Mouse (Mus musculus): ENCODE measurements around the gene Abcb9. TPM values are rescaled to one million over a fixed set of nuclear protein-coding genes. Genes with fewer than 3 reads are reported as not detected.
"Not testable (repeated sequence)": the region's sequence is repeated elsewhere in the genome, so short reads cannot be mapped to it uniquely, and the experiment has no call there.

The Abcb9 gene
- polyA plus RNA-seq, 1 experiment from 2014 or later, result 10.9 TPM

- 37% methylated on average over 4 of the region's 4 CpGs for WGBS
- Histone ChIP-seq H3K27me3 (ENCODE audit: control insufficient read depth, insufficient read depth, low read length) (no peaks in the 10 kb centered on the region), H3K4me3 (replicated peaks; ENCODE audit: low read depth, low read length) (no peak overlapping the region), H3K9ac (replicated peaks; ENCODE audit: low read length) (no peak overlapping the region), H3K4me2 (ENCODE audit: low read length) (no peak overlapping the region), H3K27ac (replicated peaks; ENCODE audit: low read depth, low read length) (no peak overlapping the region), H3K9me3 (ENCODE audit: control insufficient read depth, low read length) (no peaks in the 10 kb centered on the region), H3K4me1 (ENCODE audit: control insufficient read depth, insufficient read depth, low read length) (no peaks in the 10 kb centered on the region), H3K36me3 (ENCODE audit: control insufficient read depth, insufficient read depth, low read length) (no peaks in the 10 kb centered on the region)
- DNase-seq (no peak), ATAC-seq (ENCODE audit: low FRiP score, low TSS enrichment) (no peak)
Measured at GRCm38 (mm10) chr5:124056956-124057355, 38.6 kb downstream of the Abcb9 start.

DNA sequence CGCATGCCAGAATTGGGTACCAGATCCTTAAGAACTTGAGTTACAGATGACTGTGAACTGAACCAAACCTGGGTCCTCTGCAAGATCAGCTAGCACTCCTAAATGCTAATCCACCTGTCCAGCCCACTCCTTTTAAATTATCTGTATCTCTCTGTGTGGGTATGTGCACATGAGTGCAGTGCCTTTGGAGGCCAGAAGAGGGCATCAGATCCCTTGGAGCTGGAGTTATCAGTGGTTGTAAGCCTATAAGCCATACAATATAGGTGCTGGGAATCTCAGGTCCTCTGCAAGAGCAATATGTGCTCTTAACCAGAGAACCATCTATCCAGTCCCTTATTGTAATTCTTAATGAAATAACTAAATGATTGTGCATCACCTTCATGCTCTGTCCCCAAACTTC lies 39.4 kb downstream of the Abcb9 start:
- no peak overlapping the region for H3K9ac ChIP-seq (replicated peaks; ENCODE audit: low read length)
- WGBS, result 96% methylated on average over 1 of the region's 1 CpGs
- no peaks in the 10 kb centered on the region for H3K27me3 ChIP-seq (ENCODE audit: control insufficient read depth, insufficient read depth, low read length)
- H3K36me3 ChIP-seq (ENCODE audit: control insufficient read depth, insufficient read depth, low read length), result no peaks in the 10 kb centered on the region
- no peaks in the 10 kb centered on the region for H3K4me1 ChIP-seq (ENCODE audit: control insufficient read depth, insufficient read depth, low read length)
- H3K4me3 ChIP-seq (replicated peaks; ENCODE audit: low read depth, low read length), result no peak overlapping the region
- DNase-seq, result no peak
- H3K9me3 ChIP-seq (ENCODE audit: control insufficient read depth, low read length), result no peaks in the 10 kb centered on the region
- ATAC-seq (ENCODE audit: low FRiP score, low TSS enrichment), result no peak
- H3K27ac ChIP-seq (replicated peaks; ENCODE audit: low read depth, low read length), result no peak overlapping the region
- H3K4me2 ChIP-seq (ENCODE audit: low read length), result no peak overlapping the region

DNA sequence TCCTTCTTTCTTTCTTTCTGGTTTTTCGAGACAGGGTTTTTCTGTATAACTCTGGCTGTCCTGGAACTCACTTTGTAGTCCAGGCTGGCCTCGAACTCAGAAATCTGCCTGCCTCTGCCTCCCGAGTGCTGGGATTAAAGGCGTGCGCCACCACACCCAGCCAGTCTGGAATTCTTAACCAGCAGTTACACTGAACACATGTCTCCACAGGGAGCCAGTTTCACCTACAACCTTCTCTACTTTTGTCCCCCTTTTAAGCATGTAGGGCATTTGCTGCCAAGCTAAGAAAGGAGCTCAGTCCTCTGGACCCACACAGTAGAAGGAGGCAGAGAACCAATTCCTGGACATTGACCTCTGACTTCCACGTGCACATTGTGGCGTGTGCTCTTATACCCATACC lies 43.0 kb downstream of the Abcb9 start:
- H3K4me2 ChIP-seq (ENCODE audit: low read length); H3K27ac ChIP-seq (replicated peaks; ENCODE audit: low read depth, low read length); H3K9me3 ChIP-seq (ENCODE audit: control insufficient read depth, low read length); H3K36me3 ChIP-seq (ENCODE audit: control insufficient read depth, insufficient read depth, low read length); DNase-seq; H3K27me3 ChIP-seq (ENCODE audit: control insufficient read depth, insufficient read depth, low read length); ATAC-seq (ENCODE audit: low FRiP score, low TSS enrichment); H3K9ac ChIP-seq (replicated peaks; ENCODE audit: low read length); H3K4me1 ChIP-seq (ENCODE audit: control insufficient read depth, insufficient read depth, low read length); H3K4me3 ChIP-seq (replicated peaks; ENCODE audit: low read depth, low read length): not testable (repeated sequence)
- WGBS, result 88% methylated on average over 7 of the region's 7 CpGs

DNA sequence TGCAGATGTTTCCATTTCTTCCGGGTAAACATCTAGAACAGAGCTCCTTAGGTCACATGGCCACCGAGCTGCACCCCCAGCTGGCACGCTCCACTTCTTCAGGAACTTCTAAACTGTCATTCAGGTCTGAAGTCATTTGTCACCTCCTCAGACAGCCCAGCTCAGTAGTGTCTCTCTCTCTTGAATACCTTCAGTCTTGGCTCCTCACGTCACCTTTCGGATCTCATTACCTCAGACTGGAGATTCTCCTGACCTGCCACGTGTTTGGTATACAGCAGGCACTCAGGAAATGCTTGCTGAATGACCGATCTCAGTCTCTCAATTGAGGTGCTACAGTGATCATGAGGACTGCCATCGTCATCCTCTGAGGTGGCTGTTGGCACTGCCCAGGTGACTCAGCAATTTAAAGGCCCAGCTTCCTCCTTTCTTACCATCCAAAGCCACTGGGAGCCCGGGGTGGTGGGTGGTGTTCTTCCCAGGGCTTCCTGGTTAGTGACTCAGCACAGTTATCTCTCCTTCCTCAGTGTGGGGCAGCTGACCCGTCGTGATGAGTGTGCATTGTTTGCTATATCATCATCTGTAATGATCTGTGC lies 43.6 kb downstream of the Abcb9 start:
- no peaks in the 10 kb centered on the region for H3K9me3 ChIP-seq (ENCODE audit: control insufficient read depth, low read length)
- H3K4me2 ChIP-seq (ENCODE audit: low read length), result no peak overlapping the region
- H3K4me3 ChIP-seq (replicated peaks; ENCODE audit: low read depth, low read length), result no peak overlapping the region
- H3K27me3 ChIP-seq (ENCODE audit: control insufficient read depth, insufficient read depth, low read length), result no peaks in the 10 kb centered on the region
- H3K36me3 ChIP-seq (ENCODE audit: control insufficient read depth, insufficient read depth, low read length), result no peaks in the 10 kb centered on the region
- no peak overlapping the region for H3K27ac ChIP-seq (replicated peaks; ENCODE audit: low read depth, low read length)
- no peak overlapping the region for H3K9ac ChIP-seq (replicated peaks; ENCODE audit: low read length)
- ATAC-seq (ENCODE audit: low FRiP score, low TSS enrichment) (no peak), DNase-seq (no peak)
- H3K4me1 ChIP-seq (ENCODE audit: control insufficient read depth, insufficient read depth, low read length), result no peaks in the 10 kb centered on the region
- whole genome bisulfite sequencing, result 85% methylated on average over 11 of the region's 11 CpGs

GRCm38 (mm10) chr5:124050095-124051050 lies 45.2 kb downstream of the Abcb9 start:
- Histone ChIP-seq H3K9ac (replicated peaks; ENCODE audit: low read length) (no peak overlapping the region), H3K27me3 (ENCODE audit: control insufficient read depth, insufficient read depth, low read length) (no peaks in the 10 kb centered on the region), H3K27ac (replicated peaks; ENCODE audit: low read depth, low read length) (peak overlapping the region; percentile 34; the same call in 1 of the 2 replicates), H3K4me3 (replicated peaks; ENCODE audit: low read depth, low read length) (no peak overlapping the region), H3K4me1 (ENCODE audit: control insufficient read depth, insufficient read depth, low read length) (0 out of 2 replicates have a peak, but pooled peaks cover 4% of the 10 kb centered on the region), H3K4me2 (ENCODE audit: low read length) (no peak overlapping the region), H3K9me3 (ENCODE audit: control insufficient read depth, low read length) (no peaks in the 10 kb centered on the region), H3K36me3 (ENCODE audit: control insufficient read depth, insufficient read depth, low read length) (no peaks in the 10 kb centered on the region)
- 54% methylated on average over 14 of the region's 14 CpGs for WGBS
- ATAC-seq (ENCODE audit: low FRiP score, low TSS enrichment) (no peak), DNase-seq (no peak)

GRCm38 (mm10) chr5:124049249-124050045 lies 46.2 kb downstream of the Abcb9 start:
- Histone ChIP-seq H3K4me1 (ENCODE audit: control insufficient read depth, insufficient read depth, low read length) (0 out of 2 replicates have a peak, but pooled peaks cover 7% of the 10 kb centered on the region), H3K36me3 (ENCODE audit: control insufficient read depth, insufficient read depth, low read length) (no peaks in the 10 kb centered on the region), H3K27me3 (ENCODE audit: control insufficient read depth, insufficient read depth, low read length) (no peaks in the 10 kb centered on the region), H3K9ac (replicated peaks; ENCODE audit: low read length) (no peak overlapping the region), H3K4me3 (replicated peaks; ENCODE audit: low read depth, low read length) (no peak overlapping the region), H3K9me3 (ENCODE audit: control insufficient read depth, low read length) (no peaks in the 10 kb centered on the region), H3K4me2 (ENCODE audit: low read length) (no peak overlapping the region), H3K27ac (replicated peaks; ENCODE audit: low read depth, low read length) (peak overlapping the region; percentile 34; the same call in 1 of the 2 replicates)
- no peak for DNase-seq
- no peak for ATAC-seq (ENCODE audit: low FRiP score, low TSS enrichment)
- WGBS, result 61% methylated on average over 15 of the region's 15 CpGs

GRCm38 (mm10) chr5:124046741-124047401 lies 48.7 kb downstream of the Abcb9 start:
- H3K4me1 ChIP-seq (ENCODE audit: control insufficient read depth, insufficient read depth, low read length), result 0 out of 2 replicates have a peak, but pooled peaks cover 13% of the 10 kb centered on the region
- DNase-seq (no peak), ATAC-seq (ENCODE audit: low FRiP score, low TSS enrichment) (no peak)
- no peaks in the 10 kb centered on the region for H3K36me3 ChIP-seq (ENCODE audit: control insufficient read depth, insufficient read depth, low read length)
- no peaks in the 10 kb centered on the region for H3K27me3 ChIP-seq (ENCODE audit: control insufficient read depth, insufficient read depth, low read length)
- no peak overlapping the region for H3K4me2 ChIP-seq (ENCODE audit: low read length)
- H3K9me3 ChIP-seq (ENCODE audit: control insufficient read depth, low read length), result no peaks in the 10 kb centered on the region
- no peak overlapping the region for H3K27ac ChIP-seq (replicated peaks; ENCODE audit: low read depth, low read length)
- WGBS, result 80% methylated on average over 7 of the region's 7 CpGs
- H3K9ac ChIP-seq (replicated peaks; ENCODE audit: low read length), result no peak overlapping the region; the same call in 1 of the 2 replicates
- no peak overlapping the region for H3K4me3 ChIP-seq (replicated peaks; ENCODE audit: low read depth, low read length)

- peak; percentile 49 for DNase-seq
- 15% methylated on average over 11 of the region's 11 CpGs for WGBS
- ATAC-seq (ENCODE audit: low FRiP score, low TSS enrichment), result no peak
Measured at GRCm38 (mm10) chr5:124045453-124046010, 50.1 kb downstream of the Abcb9 start.

More at GRCm38 (mm10) chr5:124045453-124046010, 50.1 kb downstream of the Abcb9 start:
- Histone ChIP-seq H3K4me2 (ENCODE audit: low read length) (no peak overlapping the region), H3K9ac (replicated peaks; ENCODE audit: low read length) (no peak overlapping the region), H3K27me3 (ENCODE audit: control insufficient read depth, insufficient read depth, low read length) (no peaks in the 10 kb centered on the region), H3K4me3 (replicated peaks; ENCODE audit: low read depth, low read length) (no peak overlapping the region), H3K36me3 (ENCODE audit: control insufficient read depth, insufficient read depth, low read length) (no peaks in the 10 kb centered on the region), H3K4me1 (ENCODE audit: control insufficient read depth, insufficient read depth, low read length) (0 out of 2 replicates have a peak, but pooled peaks cover 13% of the 10 kb centered on the region), H3K27ac (replicated peaks; ENCODE audit: low read depth, low read length) (peak overlapping the region; percentile 43; the same call in 1 of the 2 replicates), H3K9me3 (ENCODE audit: control insufficient read depth, low read length) (no peaks in the 10 kb centered on the region)

Measured in midbrain, embryonic 14.5 days (tissue).